Mouse (Mus musculus): ENCODE measurements around the gene Ptprc. TPM values are rescaled to one million over a fixed set of nuclear protein-coding genes. Genes with fewer than 3 reads are reported as not detected.

Ptprc gene
- 780 and 867 TPM in 2 replicates for total RNA-seq (2023)

GRCm38 (mm10) chr1:138175494-138175893, at the start of gene Ptprc:
Ptprc (minus strand) TSS chr1:138175708.

Other genes with a start within 250 kb of the Ptprc start
- gene Atp6v1g3, start 98.0 kb upstream of the Ptprc start, total RNA-seq (2023): not detected in 2 replicates

All from neutrophil, adult 65 days (primary cell).